Mouse (Mus musculus) right cerebral cortex, adult 2 months (tissue): ENCODE measurements at regions not wholly inside any gene's neighbourhood (a gene's known extent, or its start where the extent isn't known, plus 50 kb on each side); places are given as distances from the start of the nearest gene placed in this dataset.
"Not testable (repeated sequence)": the region's sequence is repeated elsewhere in the genome, so short reads cannot be mapped to it uniquely, and the experiment has no call there.

Experiments
- DNase-seq, 2 experiments: peaks; one replicate each; pipeline ENCODE4 v3.0.0; 2021 to 2022; ENCODE audit warnings: low spot score in 2 of 2

- DNase-seq: no peak
Measured at GRCm38 (mm10) chr9:90618154-90618553, 347.6 kb upstream of the Tbc1d2b start.

DNA sequence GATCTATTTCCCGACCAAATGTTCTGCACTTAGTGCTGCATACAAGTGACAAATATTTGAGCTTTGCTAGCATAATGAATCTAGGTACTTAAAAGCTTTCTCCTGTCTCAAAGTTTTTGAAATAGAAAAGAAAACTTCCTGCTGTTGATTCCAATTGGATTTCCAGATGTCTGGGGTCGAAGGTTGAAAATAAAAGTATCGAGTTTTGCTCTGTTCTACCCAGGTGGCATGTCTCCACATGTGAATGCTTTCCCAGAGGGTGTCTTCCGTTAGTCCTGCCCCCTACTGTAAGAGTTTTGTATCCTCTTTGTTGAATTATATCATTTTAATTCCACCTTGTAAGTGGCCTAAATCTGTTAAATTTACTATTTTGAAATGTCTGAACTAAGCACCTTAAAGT is 327.3 kb upstream of the Tbc1d2b start:
- DNase-seq: no peak

GRCm38 (mm10) chr9:90556742-90557141 is 286.1 kb upstream of the Tbc1d2b start:
- no peak for DNase-seq

DNA sequence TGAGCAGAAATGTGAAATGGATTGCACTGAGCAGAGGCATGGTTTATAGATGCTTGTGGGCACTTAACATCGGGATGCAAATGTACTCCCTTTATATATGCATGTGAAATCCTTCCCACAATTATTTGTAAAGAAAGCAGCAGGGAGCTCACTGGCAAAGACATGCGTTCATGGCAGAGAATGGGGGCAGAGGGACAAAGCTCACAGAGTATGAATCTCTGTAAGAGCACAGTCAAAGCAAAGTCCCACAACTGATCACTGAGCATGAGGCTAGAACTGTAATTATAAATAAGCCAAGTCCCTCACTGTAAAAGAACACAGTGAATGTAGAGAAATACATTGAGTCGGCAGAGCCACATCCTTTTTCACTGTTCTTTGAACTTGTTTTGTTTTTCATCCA is 285.6 kb upstream of the Tbc1d2b start:
- no peak for DNase-seq

DNA sequence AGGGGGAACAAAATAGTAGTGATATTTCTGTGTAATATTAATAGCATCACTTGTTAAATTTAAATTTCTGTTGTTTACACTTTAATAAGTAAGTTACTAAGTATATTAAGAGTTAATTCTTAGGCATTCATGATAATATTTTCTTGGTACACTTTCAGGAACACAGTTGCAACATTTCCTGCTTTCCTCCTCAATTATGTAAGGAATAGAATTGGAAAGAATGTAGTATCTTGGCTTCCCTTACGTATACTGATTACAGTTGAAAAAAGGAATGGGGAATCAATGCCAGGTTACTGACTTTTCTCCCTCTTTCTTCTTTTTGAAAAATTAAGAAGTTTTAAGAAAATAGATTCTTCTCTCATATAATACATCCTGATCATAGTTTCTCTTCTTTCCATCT is 277.3 kb upstream of the Tbc1d2b start:
- DNase-seq: no peak

- peak; percentile 5 to 12 for DNase-seq
Measured at GRCm38 (mm10) chr9:90546720-90547119, 276.1 kb upstream of the Tbc1d2b start.

DNA sequence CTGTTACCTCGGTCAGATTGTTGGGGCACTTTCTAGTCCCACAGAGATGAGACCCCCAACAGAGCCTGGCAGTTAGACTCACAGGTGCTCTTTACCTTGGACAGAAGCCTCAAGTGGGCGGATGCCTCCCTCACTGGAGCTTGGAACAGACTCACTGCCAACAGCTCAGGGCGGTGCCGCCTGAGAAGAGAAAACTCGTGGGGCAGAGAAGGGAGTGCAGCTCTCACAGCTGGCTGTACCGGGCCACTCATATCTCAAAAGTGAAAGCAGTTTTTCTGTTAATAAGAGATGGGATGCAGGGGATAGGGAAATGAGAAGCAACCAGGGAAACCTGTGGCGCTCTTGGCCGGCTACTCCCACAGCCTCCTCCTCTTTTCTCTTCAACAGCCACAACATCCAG is 267.1 kb upstream of the Tbc1d2b start:
- DNase-seq: not testable (repeated sequence)

GRCm38 (mm10) chr9:90533372-90533771 is 262.8 kb upstream of the Tbc1d2b start:
- no peak for DNase-seq

- no peak for DNase-seq
Measured at GRCm38 (mm10) chr9:90521186-90521585, 250.6 kb upstream of the Tbc1d2b start.

GRCm38 (mm10) chr9:90494888-90495287 is 224.3 kb upstream of the Tbc1d2b start:
- no peak for DNase-seq

GRCm38 (mm10) chr9:90490561-90491152 is 220.1 kb upstream of the Tbc1d2b start:
- DNase-seq: no peak

DNA sequence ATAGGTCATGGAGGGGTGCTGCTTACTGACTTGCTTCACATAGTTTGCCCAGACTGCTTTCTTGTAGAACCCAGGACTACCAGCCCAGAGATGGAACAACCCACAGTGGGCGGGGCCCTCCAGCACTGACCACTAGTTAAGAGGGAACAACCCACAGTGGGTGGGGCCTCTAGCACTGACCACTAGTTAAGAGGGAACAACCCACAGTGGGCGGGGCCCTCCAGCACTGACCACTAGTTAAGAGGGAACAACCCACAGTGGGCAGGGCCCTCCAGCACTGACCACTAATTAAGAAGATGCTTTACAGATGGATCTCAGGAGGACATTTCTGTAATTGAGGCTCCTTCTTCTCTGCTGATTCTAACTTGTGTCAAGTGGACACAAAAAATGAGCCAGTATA is 180.0 kb upstream of the Tbc1d2b start:
- DNase-seq: no peak

GRCm38 (mm10) chr9:90446957-90447356 is 176.4 kb upstream of the Tbc1d2b start:
- DNase-seq: peak; percentile 12 to 21

GRCm38 (mm10) chr9:90434902-90435301 is 164.3 kb upstream of the Tbc1d2b start:
- DNase-seq: no peak

DNA sequence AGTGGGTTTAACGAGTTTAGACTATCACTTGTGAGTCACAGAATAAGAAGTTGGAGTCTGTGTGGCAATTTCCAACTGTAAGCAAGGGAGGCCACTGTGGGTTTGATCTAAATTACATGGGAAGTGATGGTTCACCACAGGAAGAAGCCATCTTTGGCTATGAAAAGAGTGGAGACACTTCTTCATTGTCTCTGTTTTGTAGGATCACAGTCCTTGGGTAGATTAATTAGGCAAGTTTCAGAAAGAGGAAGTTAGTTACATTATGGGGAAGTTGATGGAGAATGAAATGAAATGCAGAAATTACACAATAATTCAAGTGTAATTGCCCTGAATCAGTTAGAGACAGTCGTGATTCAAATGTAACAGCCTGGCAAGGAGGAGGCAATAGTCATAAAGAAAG is 160.3 kb upstream of the Tbc1d2b start:
- DNase-seq: no peak

DNA sequence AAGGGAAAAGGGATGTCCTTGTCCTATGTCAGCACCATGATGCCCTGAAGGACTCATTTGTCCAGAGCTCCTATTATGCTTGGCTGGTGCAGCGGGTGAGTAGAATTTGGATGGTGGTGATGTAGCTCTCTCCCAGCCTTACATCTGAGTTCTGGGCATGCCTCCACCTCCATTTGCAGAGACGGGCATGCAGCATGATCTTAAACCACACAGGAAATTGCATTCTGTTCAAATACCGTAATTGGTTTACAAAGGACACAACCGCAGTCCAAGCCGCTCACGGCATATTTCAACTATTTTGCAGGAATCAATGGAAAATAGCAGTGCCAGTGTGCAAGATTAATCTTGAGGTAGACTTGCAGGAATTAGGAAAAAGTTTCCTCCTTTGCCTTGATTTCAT is 151.1 kb upstream of the Tbc1d2b start:
- DNase-seq: no peak

DNA sequence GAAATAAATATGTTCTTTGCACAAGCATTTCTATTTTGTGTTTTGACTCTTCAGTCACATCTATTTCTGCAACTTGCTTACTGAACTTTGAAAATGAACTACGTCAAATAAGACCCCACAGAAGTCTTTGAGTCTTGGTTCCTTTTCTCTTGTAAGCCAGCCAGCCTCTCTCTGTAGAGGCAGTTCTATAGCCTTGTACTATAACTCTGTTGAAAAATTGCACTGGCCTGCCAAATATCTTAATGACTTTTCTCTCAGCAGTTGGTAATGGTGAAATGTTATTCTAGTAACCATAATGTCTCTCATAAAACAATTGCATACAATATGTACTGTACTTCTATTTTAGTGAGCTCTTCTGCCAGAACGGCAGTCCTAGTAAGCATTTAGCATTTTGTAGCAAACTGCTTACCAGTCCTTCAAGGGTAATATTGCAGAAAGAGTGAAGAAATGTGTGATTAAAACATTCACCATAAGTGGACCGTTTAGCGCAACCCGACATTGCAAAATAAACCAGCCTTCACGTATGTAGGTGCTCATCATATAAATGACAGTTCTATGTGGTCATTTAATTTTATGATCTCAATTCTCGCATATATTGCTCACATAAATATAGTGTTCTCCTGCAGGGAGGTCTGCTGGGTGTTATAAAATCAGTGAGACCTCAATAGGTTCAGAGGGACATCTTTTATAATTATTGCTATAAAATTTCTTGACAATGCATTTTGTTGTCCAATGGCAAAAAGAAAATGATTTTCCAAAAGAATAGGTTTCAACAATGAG is 149.3 kb upstream of the Tbc1d2b start:
- DNase-seq: no peak

DNA sequence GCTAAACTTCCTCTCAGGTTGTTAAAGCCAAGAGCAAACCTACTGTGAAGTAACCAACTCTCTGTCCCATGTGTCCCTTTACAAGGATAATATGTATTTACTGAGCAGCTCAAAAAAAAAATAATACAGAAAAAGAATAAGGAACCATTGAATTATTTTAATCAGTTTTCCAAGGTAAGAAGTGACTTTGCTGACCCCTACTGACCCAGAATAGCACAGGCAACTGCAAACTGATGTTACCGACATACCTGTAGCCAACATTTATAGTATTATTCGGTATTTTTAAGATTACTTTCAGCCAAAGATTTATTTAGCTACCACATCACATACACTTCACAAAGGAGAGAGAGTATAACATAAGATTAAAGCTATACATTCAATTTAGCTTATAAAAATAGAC is 138.2 kb upstream of the Tbc1d2b start:
- no peak for DNase-seq

GRCm38 (mm10) chr9:90407573-90407972 is 137.0 kb upstream of the Tbc1d2b start:
- no peak for DNase-seq

DNA sequence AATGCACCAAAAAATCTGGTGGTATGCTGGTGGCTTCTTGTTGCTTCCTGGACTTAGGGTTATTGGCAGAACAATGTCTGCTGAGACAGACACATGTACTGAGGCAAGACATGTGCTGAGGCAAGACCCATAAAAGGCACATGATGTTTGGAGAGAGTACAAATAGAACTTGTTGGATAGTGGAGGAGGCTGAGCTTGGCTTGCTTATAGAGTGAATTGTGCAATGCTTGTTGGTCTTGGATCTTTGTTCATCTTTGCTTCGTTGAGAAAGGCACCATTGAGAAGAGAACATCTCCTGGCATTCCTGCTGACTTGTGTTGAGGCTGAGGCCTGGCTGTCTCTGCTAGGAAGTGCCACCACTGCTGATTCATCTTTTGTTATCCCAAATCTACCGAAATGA is 117.8 kb upstream of the Tbc1d2b start:
- DNase-seq: no peak

- no peak for DNase-seq
Measured at GRCm38 (mm10) chr9:90385047-90385446, 114.4 kb upstream of the Tbc1d2b start.

DNA sequence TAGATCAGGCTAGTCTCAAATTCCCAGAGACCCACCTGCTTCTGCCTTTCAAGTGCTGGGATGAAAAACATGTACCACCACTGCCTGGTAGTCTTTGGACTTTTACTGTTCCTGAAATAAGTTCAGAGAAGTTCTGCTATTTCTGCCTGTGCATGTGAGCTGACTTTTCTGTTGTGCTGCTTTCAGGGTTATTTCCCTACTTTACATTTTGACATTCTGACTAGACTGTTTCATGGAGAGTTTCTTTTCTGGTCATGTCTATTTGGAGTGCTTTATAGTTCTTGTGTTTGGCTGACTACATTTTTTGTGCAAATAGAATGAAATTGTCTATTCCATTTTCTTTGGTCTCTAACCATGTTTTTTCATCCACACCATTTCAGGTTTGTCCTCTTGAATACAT is 109.5 kb upstream of the Tbc1d2b start:
- no peak for DNase-seq

DNA sequence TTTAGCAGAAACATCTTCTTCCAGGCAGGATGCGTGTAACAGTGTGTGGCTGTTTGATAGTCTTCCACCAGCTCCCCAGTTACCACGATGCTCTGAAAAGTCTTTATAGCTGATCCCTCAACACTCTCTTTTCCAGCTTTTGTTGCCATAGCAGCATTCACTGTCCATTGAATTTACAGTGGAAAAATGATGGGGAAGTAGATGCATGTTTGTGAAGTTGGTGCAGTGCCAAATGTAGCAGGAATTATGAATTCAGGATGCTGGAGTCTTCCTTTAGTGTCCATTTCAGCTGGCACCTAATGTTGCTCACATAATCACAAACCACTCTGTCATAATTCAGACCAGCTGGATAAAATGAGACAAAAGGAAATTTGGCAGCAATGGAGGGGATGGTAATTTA is 99.0 kb upstream of the Tbc1d2b start:
- DNase-seq: peak; percentile 4 to 7

DNA sequence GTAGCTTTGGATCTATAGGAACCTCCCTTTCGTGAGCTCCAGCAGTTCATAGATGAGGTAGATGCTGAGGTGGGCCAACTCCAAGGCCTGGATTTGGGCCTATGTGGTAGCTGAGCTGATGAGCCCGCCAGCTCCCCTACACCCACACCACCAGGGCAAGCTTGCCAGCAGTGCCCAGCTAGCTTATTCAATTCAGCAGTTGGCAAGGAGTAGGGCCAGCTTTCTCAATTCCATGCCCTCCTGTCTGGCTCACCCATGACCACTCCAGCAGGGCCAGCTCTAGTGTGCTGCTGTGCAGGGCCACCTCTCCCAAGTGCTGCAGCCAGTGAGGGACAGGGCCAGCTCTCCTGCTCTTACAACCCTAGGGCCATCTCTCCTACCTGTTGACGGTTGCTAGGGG is 97.1 kb upstream of the Tbc1d2b start:
- DNase-seq: no peak
